Mouse (Mus musculus) adrenal gland, postnatal 25 days (tissue): ENCODE results near the gene Nps. TPM values are rescaled to one million over a fixed set of nuclear protein-coding genes. Genes with fewer than 3 reads are reported as not detected.
"Not testable (repeated sequence)": the region's sequence is repeated elsewhere in the genome, so short reads cannot be mapped to it uniquely, and the experiment has no call there.

Source experiments
- DNase-seq: peaks from one replicate; pipeline ENCODE4 v3.0.0; 2021; ENCODE audit warnings: mixed read lengths
- long read RNA-seq: library from polyadenylated mRNA; stranded (forward); transcript quantifications from one replicate; pipeline ENCODE4 v2.0.0, GENCODE M21; 2021
- total RNA-seq: library from RNA; stranded (reverse); gene quantifications from 2 replicates; pipeline ENCODE4 v1.2.3, GENCODE M21; 2021

Gene Nps
- not detected in 2 replicates for total RNA-seq
- long read RNA-seq, result 0 reads

GRCm38 (mm10) chr7:135258053-135258753 lies at the start of gene Nps:
Gene Nps (plus strand): TSS chr7:135258703.
- DNase-seq, result not testable (repeated sequence)

GRCm38 (mm10) chr7:135208947-135209567 lies 49.4 kb upstream of the Nps start:
- no peak for DNase-seq

- DNase-seq, result no peak
Observed at GRCm38 (mm10) chr7:135210296-135210695, 48.2 kb upstream of the Nps start.

GRCm38 (mm10) chr7:135210831-135211230 lies 47.7 kb upstream of the Nps start:
- no peak for DNase-seq

- peak; percentile 76 for DNase-seq
Observed at GRCm38 (mm10) chr7:135212505-135212904, 46.0 kb upstream of the Nps start.

- DNase-seq, result no peak
Observed at GRCm38 (mm10) chr7:135221475-135221874, 37.0 kb upstream of the Nps start.

GRCm38 (mm10) chr7:135226021-135226420 lies 32.5 kb upstream of the Nps start:
- no peak for DNase-seq

GRCm38 (mm10) chr7:135237152-135237551 lies 21.4 kb upstream of the Nps start:
- DNase-seq, result no peak

GRCm38 (mm10) chr7:135239441-135239840 lies 19.1 kb upstream of the Nps start:
- DNase-seq, result no peak

- no peak for DNase-seq
Observed at GRCm38 (mm10) chr7:135240006-135240405, 18.5 kb upstream of the Nps start.

GRCm38 (mm10) chr7:135240636-135241035 lies 17.9 kb upstream of the Nps start:
- no peak for DNase-seq

GRCm38 (mm10) chr7:135244171-135244880 lies 14.2 kb upstream of the Nps start:
- no peak for DNase-seq

- DNase-seq, result no peak
Observed at GRCm38 (mm10) chr7:135246386-135246785, 12.1 kb upstream of the Nps start.

- no peak for DNase-seq
Observed at GRCm38 (mm10) chr7:135253249-135253648, 5.3 kb upstream of the Nps start.

- no peak for DNase-seq
Observed at GRCm38 (mm10) chr7:135254423-135254822, 4.1 kb upstream of the Nps start.

GRCm38 (mm10) chr7:135271011-135271410 lies 12.5 kb downstream of the Nps start:
- DNase-seq, result no peak

GRCm38 (mm10) chr7:135283212-135283611 lies 24.7 kb downstream of the Nps start:
- no peak for DNase-seq

GRCm38 (mm10) chr7:135289976-135290375 lies 31.5 kb downstream of the Nps start:
- no peak for DNase-seq

GRCm38 (mm10) chr7:135291646-135292236 lies 33.2 kb downstream of the Nps start:
- no peak for DNase-seq

- no peak for DNase-seq
Observed at GRCm38 (mm10) chr7:135294498-135294897, 36.0 kb downstream of the Nps start.

GRCm38 (mm10) chr7:135304496-135304895 lies 46.0 kb downstream of the Nps start:
- DNase-seq, result no peak
